Mouse (Mus musculus) MEL (cell line): Measurements from ENCODE around the gene Me3. TPM values are rescaled to one million over a fixed set of nuclear protein-coding genes. Genes with fewer than 3 reads are reported as not detected.

Source experiments
- DNase-seq: peaks from one replicate; pipeline ENCODE4 v3.0.0; 2011; ENCODE audit warnings: low read depth, low spot score
- H3K27ac ChIP-seq: 2 replicates; pipeline ENCODE4 v1.5.1; 2012; ENCODE audit warnings: low read depth, mild to moderate bottlenecking, control low read depth, low read length, moderate library complexity; ENCODE audit not compliant: control insufficient read depth
- H3K27me3 ChIP-seq, 2 experiments: fragments of 150-350 bp in 1 of 2; sonication (generic) in 1 of 2; 2 replicates each; pipeline ENCODE4 v1.6.1; 2012; ENCODE audit warnings: low read length in 2 of 2, mild to moderate bottlenecking in 2 of 2, improper control_type of control experiment in 1 of 2, moderate library complexity in 1 of 2; ENCODE audit not compliant: insufficient read depth in 2 of 2, control insufficient read depth in 1 of 2
- H3K36me3 ChIP-seq, 2 experiments: 2 replicates each; pipeline ENCODE4 v1.6.1; 2012 to 2014; ENCODE audit warnings: low read length in 2 of 2, improper control_type of control experiment in 1 of 2, inconsistent platforms in 1 of 2, mild to moderate bottlenecking in 1 of 2; ENCODE audit not compliant: insufficient read depth in 2 of 2, control insufficient read depth in 1 of 2
- H3K4me1 ChIP-seq, 2 experiments: fragments of 150-350 bp in 1 of 2; sonication (generic) in 1 of 2; 2 replicates each; pipeline ENCODE4 v1.6.1; 2012; ENCODE audit warnings: low read length in 2 of 2, improper control_type of control experiment in 1 of 2, mild to moderate bottlenecking in 1 of 2; ENCODE audit not compliant: insufficient read depth in 2 of 2, control insufficient read depth in 1 of 2
- H3K4me3 ChIP-seq, 2 experiments: fragments of 150-350 bp in 1 of 2; sonication (generic) in 1 of 2; 2 replicates each; pipeline ENCODE4 v1.5.1; 2012; ENCODE audit warnings: low read depth in 2 of 2, low read length in 2 of 2, mild to moderate bottlenecking in 2 of 2, moderate library complexity in 2 of 2, control low read depth in 1 of 2, improper control_type of control experiment in 1 of 2; ENCODE audit not compliant: control insufficient read depth in 1 of 2, insufficient read depth in 1 of 2
- H3K79me2 ChIP-seq: 2 replicates; pipeline ENCODE4 v1.6.1; 2012; ENCODE audit warnings: mild to moderate bottlenecking, low read length, moderate library complexity; ENCODE audit not compliant: control insufficient read depth, poor library complexity, insufficient read depth
- H3K9ac ChIP-seq: 2 replicates; pipeline ENCODE4 v1.6.1; 2012; ENCODE audit warnings: low read depth, mild to moderate bottlenecking, control low read depth, low read length, moderate library complexity; ENCODE audit not compliant: control insufficient read depth, poor library complexity, severe bottlenecking
- H3K9me3 ChIP-seq: fragments of 150-350 bp; sonication (generic); replicated peaks from 2 replicates; pipeline ENCODE4 v1.6.1; 2012; ENCODE audit warnings: mild to moderate bottlenecking, low read length, improper control_type of control experiment, moderate library complexity; ENCODE audit not compliant: insufficient read depth
- CHD2 ChIP-seq: IDR thresholded peaks from 2 replicates; pipeline ENCODE4 v1.6.1; 2011; ENCODE audit warnings: low read length, improper control_type of control experiment
- CTCF ChIP-seq, 3 experiments: IDR thresholded peaks in 2 of 3; conservative IDR thresholded peaks in 1 of 3; 2 replicates each; pipeline ENCODE4 v1.5.1; 2011 to 2012; ENCODE audit warnings: low read length in 3 of 3, low read depth in 2 of 3, mild to moderate bottlenecking in 2 of 3, improper control_type of control experiment in 1 of 3, inconsistent platforms in 1 of 3, mixed read lengths in 1 of 3, moderate library complexity in 1 of 3; ENCODE audit not compliant: control insufficient read depth in 1 of 3, insufficient read depth in 1 of 3, poor library complexity in 1 of 3, severe bottlenecking in 1 of 3
- E2F4 ChIP-seq: IDR thresholded peaks from 2 replicates; pipeline ENCODE4 v1.6.1; 2011; ENCODE audit warnings: low read depth, low read length, improper control_type of control experiment, borderline replicate concordance
- ELF1 ChIP-seq: IDR thresholded peaks from 2 replicates; pipeline ENCODE4 v1.6.1; 2014; ENCODE audit warnings: low read depth, mild to moderate bottlenecking, inconsistent platforms, low read length, improper control_type of control experiment, moderate library complexity
- EP300 ChIP-seq, 2 experiments: IDR thresholded peaks; 2 replicates each; pipeline ENCODE4 v1.6.1; 2011; ENCODE audit warnings: improper control_type of control experiment in 2 of 2, low read length in 2 of 2, low read depth in 1 of 2, mild to moderate bottlenecking in 1 of 2
- ETS1 ChIP-seq: IDR thresholded peaks from 2 replicates; pipeline ENCODE4 v1.6.1; 2012; ENCODE audit warnings: low read depth, mild to moderate bottlenecking, inconsistent platforms, low read length, improper control_type of control experiment, moderate library complexity
- GABPA ChIP-seq: IDR thresholded peaks from 2 replicates; pipeline ENCODE4 v1.6.1; 2012; ENCODE audit warnings: low read depth, mild to moderate bottlenecking, inconsistent platforms, low read length, improper control_type of control experiment, moderate library complexity
- GATA1 ChIP-seq: IDR thresholded peaks from 2 replicates; pipeline ENCODE4 v1.6.1; 2011; ENCODE audit warnings: low read depth, low read length, improper control_type of control experiment
- KAT2A ChIP-seq: conservative IDR thresholded peaks from 2 replicates; pipeline ENCODE4 v1.6.1; 2012; ENCODE audit warnings: low read depth, low read length, improper control_type of control experiment, inconsistent platforms
- MAFK ChIP-seq: IDR thresholded peaks from 2 replicates; pipeline ENCODE4 v1.6.1; 2011; ENCODE audit warnings: low read depth, mild to moderate bottlenecking, low read length, improper control_type of control experiment, borderline replicate concordance
- MEF2A ChIP-seq: IDR thresholded peaks from 2 replicates; pipeline ENCODE4 v1.6.1; 2014; ENCODE audit warnings: low read depth, mild to moderate bottlenecking, inconsistent platforms, low read length, improper control_type of control experiment; ENCODE audit not compliant: poor library complexity, insufficient replicate concordance, severe bottlenecking; ENCODE audit errors: extremely low read depth
- MXI1 ChIP-seq: IDR thresholded peaks from 2 replicates; pipeline ENCODE4 v1.6.1; 2011; ENCODE audit warnings: mild to moderate bottlenecking, low read depth, low read length, improper control_type of control experiment
- MYB ChIP-seq: IDR thresholded peaks from 2 replicates; pipeline ENCODE4 v1.6.1; 2011; ENCODE audit warnings: mild to moderate bottlenecking, low read depth, low read length, improper control_type of control experiment
- MYC ChIP-seq: IDR thresholded peaks from 2 replicates; pipeline ENCODE4 v1.6.1; 2011; ENCODE audit warnings: low read depth, mild to moderate bottlenecking, low read length, improper control_type of control experiment, moderate library complexity
- NELFE ChIP-seq: IDR thresholded peaks from 2 replicates; pipeline ENCODE4 v1.6.1; 2011; ENCODE audit warnings: low read depth, low read length, improper control_type of control experiment
- NRF1 ChIP-seq: IDR thresholded peaks from 2 replicates; pipeline ENCODE4 v1.6.1; 2014; ENCODE audit warnings: low read depth, mild to moderate bottlenecking, inconsistent platforms, low read length, improper control_type of control experiment, moderate library complexity; ENCODE audit not compliant: poor library complexity, insufficient read depth, severe bottlenecking
- POLR2AphosphoS2 ChIP-seq: IDR thresholded peaks from 2 replicates; pipeline ENCODE4 v1.6.1; 2011; ENCODE audit warnings: low read length, improper control_type of control experiment
- RAD21 ChIP-seq: IDR thresholded peaks from 2 replicates; pipeline ENCODE4 v1.6.1; 2011; ENCODE audit warnings: mild to moderate bottlenecking, low read depth, low read length, improper control_type of control experiment
- RCOR1 ChIP-seq: IDR thresholded peaks from 2 replicates; pipeline ENCODE4 v1.6.1; 2012; ENCODE audit warnings: low read depth, mild to moderate bottlenecking, inconsistent platforms, low read length, improper control_type of control experiment
- SIN3A ChIP-seq: IDR thresholded peaks from 2 replicates; pipeline ENCODE4 v1.6.1; 2012; ENCODE audit warnings: low read length, improper control_type of control experiment, inconsistent platforms
- TAL1 ChIP-seq: IDR thresholded peaks from 2 replicates; pipeline ENCODE4 v1.6.1; 2012; ENCODE audit warnings: mild to moderate bottlenecking, inconsistent platforms, low read length, moderate library complexity, mixed read lengths
- TBP ChIP-seq: IDR thresholded peaks from 2 replicates; pipeline ENCODE4 v1.8.0; 2011; ENCODE audit warnings: low read depth, low read length, improper control_type of control experiment
- TCF12 ChIP-seq: IDR thresholded peaks from 2 replicates; pipeline ENCODE4 v1.6.1; 2014; ENCODE audit warnings: low read depth, mild to moderate bottlenecking, inconsistent platforms, low read length, improper control_type of control experiment, moderate library complexity
- UBTF ChIP-seq: IDR thresholded peaks from 2 replicates; pipeline ENCODE4 v1.6.1; 2012; ENCODE audit warnings: low read depth, mild to moderate bottlenecking, inconsistent platforms, low read length, improper control_type of control experiment, moderate library complexity, borderline replicate concordance; ENCODE audit not compliant: insufficient read depth
- USF1 ChIP-seq: IDR thresholded peaks from 2 replicates; pipeline ENCODE4 v1.6.1; 2014; ENCODE audit warnings: low read depth, mild to moderate bottlenecking, inconsistent platforms, low read length, improper control_type of control experiment, moderate library complexity
- USF2 ChIP-seq, 2 experiments: IDR thresholded peaks; 2 replicates each; pipeline ENCODE4 v1.6.1; 2011 to 2012; ENCODE audit warnings: improper control_type of control experiment in 2 of 2, low read length in 2 of 2, borderline replicate concordance in 1 of 2, inconsistent platforms in 1 of 2, low read depth in 1 of 2, mild to moderate bottlenecking in 1 of 2; ENCODE audit not compliant: insufficient read depth in 1 of 2
- ZC3H11A ChIP-seq: IDR thresholded peaks from 2 replicates; pipeline ENCODE4 v1.6.1; 2012; ENCODE audit warnings: low read depth, mild to moderate bottlenecking, inconsistent platforms, low read length, improper control_type of control experiment
- ZMIZ1 ChIP-seq: IDR thresholded peaks from 2 replicates; pipeline ENCODE4 v1.6.1; 2012; ENCODE audit warnings: low read depth, mild to moderate bottlenecking, inconsistent platforms, low read length, improper control_type of control experiment, moderate library complexity
- ZNF384 ChIP-seq: IDR thresholded peaks from 2 replicates; pipeline ENCODE4 v1.6.1; 2012; ENCODE audit warnings: low read depth, mild to moderate bottlenecking, inconsistent platforms, low read length, improper control_type of control experiment
- polyA plus RNA-seq, 2 experiments: library from polyadenylated mRNA; stranded (reverse) in 1 of 2; unstranded in 1 of 2; fragments of >175 nt in 1 of 2; fragments of >200 nt in 1 of 2; gene quantifications; 2 replicates each; pipeline versions ENCODE4 v1.2.1 to v1.2.4; 2012; ENCODE audit warnings: low replicate concordance in 2 of 2, low read depth in 1 of 2; ENCODE audit not compliant: insufficient read length in 2 of 2, insufficient read depth in 1 of 2, missing spikeins in 1 of 2
- total RNA-seq: library from RNA; depleted of rRNA; stranded (reverse); fragments of 300-350 nt; gene quantifications from 2 replicates; pipeline ENCODE4 v1.2.3, GENCODE M21; 2012

Gene Me3
- total and polyA plus RNA-seq, 3 experiments = 0.35 TPM; not detected in 2

GRCm38 (mm10) chr7:89671104-89671831 is 39.1 kb downstream of the Me3 start:
- DNase-seq = no peak
- Histone ChIP-seq H3K36me3 (no peaks in the 10 kb centered on the region), H3K4me1 (no peaks in the 10 kb centered on the region), H3K27me3 (no peaks in the 10 kb centered on the region), H3K79me2 (no peaks in the 10 kb centered on the region), H3K27ac (no peak overlapping the region), H3K9ac (no peak overlapping the region), H3K4me3 (no peak overlapping the region), H3K9me3 (no peaks in the 10 kb centered on the region)
- TF ChIP-seq USF2 (IDR thresholded peaks at IDR 0.05; ENCODE audit: borderline replicate concordance in 1 of 2, insufficient read depth in 1 of 2, low read depth in 1 of 2, low read length in 2 of 2) = no peak
- TF ChIP-seq KAT2A = no peak
- TF ChIP-seq POLR2AphosphoS2 = no peak
- no peak for TF ChIP-seq ETS1
- no peak for TF ChIP-seq ZNF384
- TF ChIP-seq MYB = no peak
- no peak for TF ChIP-seq RAD21
- TF ChIP-seq TCF12 = no peak
- no peak for TF ChIP-seq SIN3A
- TF ChIP-seq TAL1 = no peak
- no peak for TF ChIP-seq UBTF
- TF ChIP-seq USF1 = no peak
- no peak for TF ChIP-seq MYC
- TF ChIP-seq NRF1 = no peak
- no peak for TF ChIP-seq TBP
- TF ChIP-seq EP300 (IDR thresholded peaks at IDR 0.05; ENCODE audit: low read depth in 1 of 2, low read length in 2 of 2) = no peak
- TF ChIP-seq CTCF (IDR thresholded peaks at IDR 0.05 in 2 of 3, conservative IDR thresholded peaks at IDR 0.05 in 1 of 3; ENCODE audit: control insufficient read depth in 1 of 3, insufficient read depth in 1 of 3, low read depth in 2 of 3, low read length in 3 of 3, poor library complexity in 1 of 3, severe bottlenecking in 1 of 3) = no peak
- no peak for TF ChIP-seq RCOR1
- no peak for TF ChIP-seq MXI1
- no peak for TF ChIP-seq ZC3H11A

DNA sequence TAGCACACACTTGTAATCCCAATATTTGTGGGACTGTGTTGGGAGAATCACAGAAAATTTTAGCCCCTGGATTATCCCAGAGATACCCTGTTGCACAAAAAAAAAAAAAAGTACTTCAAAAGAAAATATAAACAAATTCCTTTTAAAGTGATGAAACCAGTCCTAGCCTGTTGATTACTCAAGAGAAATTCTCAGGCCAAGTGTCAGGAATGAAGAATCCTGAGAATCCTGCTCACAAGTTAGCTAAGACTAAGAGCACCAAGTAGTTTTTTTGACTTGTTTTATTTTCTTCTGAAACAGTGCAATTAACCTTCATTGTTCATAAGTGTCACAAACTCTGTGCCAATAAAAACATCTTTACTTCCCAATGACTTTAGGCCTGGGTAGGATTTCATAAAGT is 44.0 kb downstream of the Me3 start:
- H3K36me3 ChIP-seq = no peaks in the 10 kb centered on the region
- H3K9me3 ChIP-seq = no peaks in the 10 kb centered on the region
- no peaks in the 10 kb centered on the region for H3K4me1 ChIP-seq
- H3K79me2 ChIP-seq = no peaks in the 10 kb centered on the region
- no peak overlapping the region for H3K4me3 ChIP-seq
- TF ChIP-seq SIN3A (no peak), CHD2 (no peak), GATA1 (no peak), ZMIZ1 (no peak), ZNF384 (no peak), ELF1 (no peak), NELFE (no peak), MAFK (no peak), NRF1 (no peak), TAL1 (no peak), USF1 (no peak), GABPA (no peak), UBTF (no peak), ETS1 (no peak), MEF2A (no peak), E2F4 (no peak)
- TF ChIP-seq, all 39 proteins: peak for 0
- Histone ChIP-seq H3K27ac (no peak overlapping the region), H3K9ac (no peak overlapping the region), H3K27me3 (no peaks in the 10 kb centered on the region)
- DNase-seq = no peak
